Mouse (Mus musculus): ENCODE measurements at regions not wholly inside any gene's neighbourhood (a gene's known extent, or its start where the extent isn't known, plus 50 kb on each side); places are given as distances from the start of the nearest gene placed in this dataset.

DNA sequence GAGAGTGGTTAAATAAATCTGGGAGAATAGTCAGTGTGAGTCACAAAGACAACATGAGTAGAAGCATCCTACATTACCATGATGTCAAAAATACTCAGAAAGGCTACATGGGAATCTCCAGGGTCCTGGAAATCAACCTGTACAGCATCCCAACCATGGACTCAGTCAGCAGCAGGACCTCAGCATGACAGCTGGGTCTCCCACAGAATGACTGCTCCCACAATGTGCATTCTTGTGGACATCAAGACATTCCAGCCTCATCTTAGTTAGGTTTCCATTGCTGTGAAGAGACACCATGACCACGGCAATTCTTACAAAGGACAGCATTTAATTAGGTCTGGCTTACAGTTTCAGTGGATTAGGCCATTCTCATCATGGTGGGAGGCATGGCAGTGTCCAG lies 93.8 kb upstream of the Mapk10 start:
- Histone ChIP-seq H3K4me1 (replicated peaks) (no peaks in the 10 kb centered on the region), H3K4me2 (no peak overlapping the region), H3K27me3 (no peaks in the 10 kb centered on the region), H3K9ac (no peak overlapping the region), H3K27ac (no peak overlapping the region), H3K36me3 (no peaks in the 10 kb centered on the region), H3K9me3 (replicated peaks) (no peaks in the 10 kb centered on the region), H3K4me3 (replicated peaks) (no peak overlapping the region)
- ATAC-seq (ENCODE audit: low read depth) (no peak), DNase-seq (no peak)
- WGBS (ENCODE audit: insufficient replicate concordance), result 70% methylated on average over 1 of the region's 1 CpGs

- ATAC-seq (ENCODE audit: low read depth), result no peak
- Histone ChIP-seq H3K4me1 (replicated peaks) (no peaks in the 10 kb centered on the region), H3K9ac (no peak overlapping the region), H3K4me2 (no peak overlapping the region), H3K9me3 (replicated peaks) (no peaks in the 10 kb centered on the region), H3K4me3 (replicated peaks) (no peak overlapping the region), H3K27ac (no peak overlapping the region), H3K36me3 (no peaks in the 10 kb centered on the region), H3K27me3 (no peaks in the 10 kb centered on the region)
- DNase-seq, result no peak
- 73% methylated on average over 10 of the region's 10 CpGs for WGBS (ENCODE audit: insufficient replicate concordance)
Observed at GRCm38 (mm10) chr5:103302744-103303143, 91.6 kb upstream of the Mapk10 start.

DNA sequence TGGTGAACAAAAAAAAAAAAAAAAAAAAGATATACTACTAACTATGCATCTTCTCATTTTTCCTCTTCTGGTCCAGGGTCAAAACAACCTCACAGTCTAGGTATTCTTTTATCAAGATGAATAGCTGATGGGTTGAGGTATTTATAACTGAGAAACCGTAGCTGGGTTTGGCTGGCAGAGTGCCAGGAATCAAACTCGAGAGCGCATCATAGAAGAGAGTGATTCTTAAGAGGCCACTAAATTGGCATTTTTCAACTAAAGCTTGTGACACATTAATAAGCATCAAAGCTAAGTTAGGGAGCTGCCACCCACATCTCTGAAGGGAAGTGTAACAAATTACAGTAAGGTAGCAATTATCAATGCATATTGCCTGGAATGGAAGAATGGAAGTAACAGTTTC lies 90.2 kb upstream of the Mapk10 start:
- ATAC-seq (ENCODE audit: low read depth), result no peak
- Histone ChIP-seq H3K27ac (no peak overlapping the region), H3K27me3 (no peaks in the 10 kb centered on the region), H3K4me1 (replicated peaks) (no peaks in the 10 kb centered on the region), H3K36me3 (no peaks in the 10 kb centered on the region), H3K9me3 (replicated peaks) (no peaks in the 10 kb centered on the region), H3K4me2 (no peak overlapping the region), H3K9ac (no peak overlapping the region), H3K4me3 (replicated peaks) (no peak overlapping the region)
- no peak for DNase-seq
- WGBS (ENCODE audit: insufficient replicate concordance), result 72% methylated on average over 3 of the region's 3 CpGs

- Histone ChIP-seq H3K4me2 (no peak overlapping the region), H3K36me3 (no peaks in the 10 kb centered on the region), H3K4me1 (replicated peaks) (no peaks in the 10 kb centered on the region), H3K4me3 (replicated peaks) (no peak overlapping the region), H3K27ac (no peak overlapping the region), H3K9me3 (replicated peaks) (no peaks in the 10 kb centered on the region), H3K27me3 (no peaks in the 10 kb centered on the region), H3K9ac (no peak overlapping the region)
- DNase-seq, result no peak
- 73% methylated on average over 3 of the region's 3 CpGs for WGBS (ENCODE audit: insufficient replicate concordance)
- ATAC-seq (ENCODE audit: low read depth), result no peak
Observed at GRCm38 (mm10) chr5:103293953-103294352, 82.8 kb upstream of the Mapk10 start.

- no peak for DNase-seq
- ATAC-seq (ENCODE audit: low read depth), result no peak
- no peaks in the 10 kb centered on the region for H3K27me3 ChIP-seq
- H3K9ac ChIP-seq, result no peak overlapping the region
- WGBS (ENCODE audit: insufficient replicate concordance), result 66% methylated on average over 9 of the region's 9 CpGs
- no peak overlapping the region for H3K4me2 ChIP-seq
- no peaks in the 10 kb centered on the region for H3K4me1 ChIP-seq (replicated peaks)
- no peak overlapping the region for H3K4me3 ChIP-seq (replicated peaks)
- H3K36me3 ChIP-seq, result no peaks in the 10 kb centered on the region
- no peak overlapping the region for H3K27ac ChIP-seq
- no peaks in the 10 kb centered on the region for H3K9me3 ChIP-seq (replicated peaks)
Observed at GRCm38 (mm10) chr5:103291691-103292090, 80.6 kb upstream of the Mapk10 start.

DNA sequence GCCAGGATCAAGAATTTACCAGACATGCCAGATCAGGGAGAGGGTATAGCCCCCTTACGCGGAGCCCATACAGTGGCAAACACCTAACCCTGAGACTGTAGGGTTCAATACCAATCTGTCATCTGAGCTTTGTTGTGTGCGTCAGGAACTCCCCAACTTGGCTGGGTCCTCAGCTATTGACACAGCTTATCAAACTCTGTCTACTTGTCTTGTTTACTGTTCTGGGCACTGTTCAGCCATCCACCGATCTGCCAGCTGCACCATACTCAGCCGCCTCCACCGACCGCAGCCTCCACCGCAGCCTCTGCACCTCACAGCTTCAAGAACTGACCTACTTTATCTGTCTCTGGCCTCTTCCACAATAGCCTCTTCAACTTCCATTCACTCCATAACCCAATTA lies 80.1 kb upstream of the Mapk10 start:
- Histone ChIP-seq H3K4me1 (replicated peaks) (no peaks in the 10 kb centered on the region), H3K4me2 (no peak overlapping the region), H3K36me3 (no peaks in the 10 kb centered on the region), H3K9ac (no peak overlapping the region), H3K27me3 (no peaks in the 10 kb centered on the region), H3K4me3 (replicated peaks) (no peak overlapping the region), H3K27ac (no peak overlapping the region), H3K9me3 (replicated peaks) (no peaks in the 10 kb centered on the region)
- WGBS (ENCODE audit: insufficient replicate concordance), result 77% methylated on average over 8 of the region's 8 CpGs
- no peak for DNase-seq
- no peak for ATAC-seq (ENCODE audit: low read depth)

GRCm38 (mm10) chr5:103269206-103269605 lies 58.1 kb upstream of the Mapk10 start:
- no peak overlapping the region for H3K9ac ChIP-seq
- ATAC-seq (ENCODE audit: low read depth), result no peak
- DNase-seq, result no peak
- 70% methylated on average over 6 of the region's 6 CpGs for WGBS (ENCODE audit: insufficient replicate concordance)
- H3K4me2 ChIP-seq, result no peak overlapping the region
- H3K36me3 ChIP-seq, result no peaks in the 10 kb centered on the region
- no peaks in the 10 kb centered on the region for H3K9me3 ChIP-seq (replicated peaks)
- no peak overlapping the region for H3K4me3 ChIP-seq (replicated peaks)
- no peaks in the 10 kb centered on the region for H3K4me1 ChIP-seq (replicated peaks)
- H3K27me3 ChIP-seq, result no peaks in the 10 kb centered on the region
- no peak overlapping the region for H3K27ac ChIP-seq

DNA sequence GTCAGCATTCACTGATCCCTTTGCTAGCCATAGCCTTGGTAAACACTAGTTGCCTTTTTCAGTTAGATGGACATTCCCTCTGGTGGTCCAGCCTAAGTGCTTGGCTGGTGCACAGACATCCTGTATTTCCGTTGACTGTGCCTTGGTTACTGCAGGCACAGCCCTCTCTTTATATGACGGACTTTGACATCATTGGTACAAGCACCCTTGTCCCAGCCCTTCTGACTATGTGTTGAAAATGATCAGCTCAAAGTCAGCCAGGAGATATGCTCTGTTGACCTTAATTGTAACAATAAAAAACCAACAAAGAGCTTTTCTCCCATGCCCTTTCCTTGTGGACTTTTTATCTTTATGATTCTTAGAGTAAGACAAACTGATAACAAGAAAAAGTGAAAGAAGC lies 53.8 kb upstream of the Mapk10 start:
- ATAC-seq (ENCODE audit: low read depth), result no peak

GRCm38 (mm10) chr5:103261406-103261805 lies 50.3 kb upstream of the Mapk10 start:
- H3K27ac ChIP-seq, result no peak overlapping the region
- H3K9ac ChIP-seq, result no peak overlapping the region
- H3K4me3 ChIP-seq (replicated peaks), result no peak overlapping the region
- DNase-seq, result no peak
- H3K36me3 ChIP-seq, result no peaks in the 10 kb centered on the region
- no peaks in the 10 kb centered on the region for H3K4me1 ChIP-seq (replicated peaks)
- no peaks in the 10 kb centered on the region for H3K9me3 ChIP-seq (replicated peaks)
- 71% methylated on average over 10 of the region's 10 CpGs for WGBS (ENCODE audit: insufficient replicate concordance)
- H3K27me3 ChIP-seq, result no peaks in the 10 kb centered on the region
- ATAC-seq (ENCODE audit: low read depth), result no peak
- no peak overlapping the region for H3K4me2 ChIP-seq

More for the DNA sequence above, 53.8 kb upstream of the Mapk10 start:
- Histone ChIP-seq H3K9ac (no peak overlapping the region), H3K27me3 (no peaks in the 10 kb centered on the region), H3K27ac (no peak overlapping the region), H3K4me3 (replicated peaks) (no peak overlapping the region), H3K4me2 (no peak overlapping the region), H3K4me1 (replicated peaks) (no peaks in the 10 kb centered on the region), H3K36me3 (no peaks in the 10 kb centered on the region), H3K9me3 (replicated peaks) (no peaks in the 10 kb centered on the region)
- no peak for DNase-seq
- 44% methylated on average over 2 of the region's 2 CpGs for WGBS (ENCODE audit: insufficient replicate concordance)

All from liver, embryonic 13.5 days (tissue).